Mouse (Mus musculus) kidney, adult 9 months (tissue): ENCODE measurements around the gene Gpx2.

Experiments used
- DNase-seq: peaks from one replicate; pipeline ENCODE4 v3.0.0; 2022

The Gpx2 gene

GRCm38 (mm10) chr12:76750866-76751459 lies 44.4 kb downstream of the Gpx2 start:
- DNase-seq: no peak
